Mouse (Mus musculus) heart, postnatal 0 days (tissue): Measurements from ENCODE around the gene Zcwpw1.

ENCODE experiments used
- CTCF ChIP-seq: IDR thresholded peaks from 2 replicates; pipeline ENCODE4 v1.5.1; 2016; ENCODE audit warnings: antibody characterized with exemption, control low read depth, low read depth
- EP300 ChIP-seq: IDR thresholded peaks from 2 replicates; pipeline ENCODE4 v1.6.1; 2016; ENCODE audit warnings: antibody characterized with exemption, low read depth

- no peak for TF ChIP-seq CTCF
- no peak for TF ChIP-seq EP300
Observed at GRCm38 (mm10) chr5:137775587-137776290, 11.9 kb upstream of the Zcwpw1 start.
